Mouse (Mus musculus): ENCODE measurements at regions not wholly inside any gene's neighbourhood (a gene's known extent, or its start where the extent isn't known, plus 50 kb on each side); places are given as distances from the start of the nearest gene placed in this dataset.

DNA sequence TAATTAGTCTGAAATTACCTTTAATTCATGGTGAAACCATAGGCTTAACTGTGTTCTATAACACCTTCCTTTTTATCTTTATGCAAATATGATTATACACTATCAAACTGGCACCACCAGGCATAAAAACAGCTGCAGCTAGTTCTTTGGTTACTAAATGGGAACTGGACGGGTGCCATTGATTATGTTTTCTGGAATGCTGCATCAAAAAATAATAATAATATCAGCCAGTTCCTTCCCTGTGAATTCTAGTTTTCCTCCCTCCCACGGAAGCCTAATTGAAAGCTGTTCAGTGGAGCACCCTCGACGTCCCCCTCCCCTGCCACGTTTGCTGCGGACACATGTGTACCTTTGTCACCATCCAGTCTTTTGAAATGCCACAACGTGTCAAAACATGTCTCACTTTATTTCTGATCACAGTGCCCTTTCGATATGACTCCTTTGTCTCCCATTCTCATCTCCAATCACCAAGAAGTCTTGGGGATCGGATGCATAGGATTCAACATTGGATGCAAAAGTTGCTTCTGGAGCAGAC is 551.5 kb downstream of the Nfib start:
- WGBS: 79% methylated on average over 9 of the region's 9 CpGs

DNA sequence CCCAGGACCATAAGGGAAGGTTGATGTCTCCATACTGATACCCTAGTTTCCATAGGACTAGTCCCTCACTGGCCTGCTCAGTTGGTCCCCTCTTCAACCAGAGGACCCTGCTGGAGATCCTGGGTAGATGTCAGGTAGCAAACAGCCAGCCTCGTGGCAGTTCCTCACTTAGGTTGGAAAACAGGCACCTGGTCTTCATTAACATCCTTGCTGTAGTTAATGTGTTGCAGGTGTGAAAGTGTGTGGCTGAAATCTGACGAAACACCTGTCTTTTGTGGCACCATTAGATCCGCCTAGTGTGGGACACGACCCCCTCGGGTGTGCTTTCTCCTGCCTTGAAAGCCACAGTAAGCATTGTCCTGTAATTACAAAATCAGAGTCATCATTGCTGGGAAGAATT is 551.9 kb downstream of the Nfib start:
- no peaks in the 10 kb centered on the region for H3K27me3 ChIP-seq (replicated peaks; ENCODE audit: insufficient read depth, low read length)
- no peaks in the 10 kb centered on the region for H3K9me3 ChIP-seq (ENCODE audit: low read length)
- H3K36me3 ChIP-seq (ENCODE audit: insufficient read depth, low read length): no peaks in the 10 kb centered on the region
- no peak overlapping the region for H3K9ac ChIP-seq (replicated peaks; ENCODE audit: low read depth)
- TF ChIP-seq CTCF (IDR thresholded peaks at IDR 0.05): no peak
- TF ChIP-seq EP300 (IDR thresholded peaks at IDR 0.05): no peak
- DNase-seq (ENCODE audit: low spot score) (no peak), ATAC-seq (no peak)
- H3K4me2 ChIP-seq (replicated peaks; ENCODE audit: low read depth, low read length): no peak overlapping the region
- H3K27ac ChIP-seq (ENCODE audit: low read length): no peak overlapping the region
- 79% methylated on average over 5 of the region's 5 CpGs for WGBS
- H3K4me1 ChIP-seq (ENCODE audit: insufficient read depth, low read depth, low read length): no peaks in the 10 kb centered on the region
- no peak overlapping the region for H3K4me3 ChIP-seq (ENCODE audit: low read depth, low read length)

More for the DNA sequence above, 551.5 kb downstream of the Nfib start:
- Histone ChIP-seq H3K36me3 (ENCODE audit: insufficient read depth, low read length) (no peaks in the 10 kb centered on the region), H3K4me3 (ENCODE audit: low read depth, low read length) (no peak overlapping the region), H3K9ac (replicated peaks; ENCODE audit: low read depth) (no peak overlapping the region), H3K9me3 (ENCODE audit: low read length) (no peaks in the 10 kb centered on the region), H3K27me3 (replicated peaks; ENCODE audit: insufficient read depth, low read length) (no peaks in the 10 kb centered on the region), H3K27ac (ENCODE audit: low read length) (no peak overlapping the region), H3K4me1 (ENCODE audit: insufficient read depth, low read depth, low read length) (no peaks in the 10 kb centered on the region), H3K4me2 (replicated peaks; ENCODE audit: low read depth, low read length) (no peak overlapping the region)
- no peak for ATAC-seq
- no peak for TF ChIP-seq EP300 (IDR thresholded peaks at IDR 0.05)
- TF ChIP-seq CTCF (IDR thresholded peaks at IDR 0.05): no peak
- DNase-seq (ENCODE audit: low spot score): no peak

DNA sequence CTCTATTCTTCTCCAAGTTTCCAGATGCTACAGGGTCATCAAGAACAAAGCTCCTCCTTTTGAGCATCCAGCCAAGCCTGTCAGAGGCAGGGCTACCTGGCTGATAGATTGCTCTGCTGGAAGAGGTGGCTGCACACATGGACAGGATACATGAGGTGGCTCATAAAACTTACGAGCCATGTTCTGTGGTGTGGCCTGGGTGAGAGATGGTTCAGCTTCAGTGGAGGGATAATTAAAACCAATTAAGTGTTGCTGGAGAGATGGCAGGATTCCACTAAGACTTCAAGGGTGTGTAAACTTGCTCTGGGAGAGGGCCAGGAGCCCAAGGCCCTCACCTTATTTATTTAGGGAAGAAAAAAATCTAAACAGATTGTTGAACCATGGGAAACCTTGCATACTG is 555.6 kb downstream of the Nfib start:
- Histone ChIP-seq H3K4me1 (ENCODE audit: insufficient read depth, low read depth, low read length) (no peaks in the 10 kb centered on the region), H3K4me2 (replicated peaks; ENCODE audit: low read depth, low read length) (no peak overlapping the region), H3K4me3 (ENCODE audit: low read depth, low read length) (no peak overlapping the region), H3K27me3 (replicated peaks; ENCODE audit: insufficient read depth, low read length) (no peaks in the 10 kb centered on the region), H3K27ac (ENCODE audit: low read length) (no peak overlapping the region), H3K9ac (replicated peaks; ENCODE audit: low read depth) (no peak overlapping the region), H3K36me3 (ENCODE audit: insufficient read depth, low read length) (no peaks in the 10 kb centered on the region), H3K9me3 (ENCODE audit: low read length) (no peaks in the 10 kb centered on the region)
- WGBS: 62% methylated on average over 1 of the region's 1 CpGs
- TF ChIP-seq CTCF (IDR thresholded peaks at IDR 0.05) (no peak), EP300 (IDR thresholded peaks at IDR 0.05) (no peak)
- no peak for DNase-seq (ENCODE audit: low spot score)
- ATAC-seq: no peak

DNA sequence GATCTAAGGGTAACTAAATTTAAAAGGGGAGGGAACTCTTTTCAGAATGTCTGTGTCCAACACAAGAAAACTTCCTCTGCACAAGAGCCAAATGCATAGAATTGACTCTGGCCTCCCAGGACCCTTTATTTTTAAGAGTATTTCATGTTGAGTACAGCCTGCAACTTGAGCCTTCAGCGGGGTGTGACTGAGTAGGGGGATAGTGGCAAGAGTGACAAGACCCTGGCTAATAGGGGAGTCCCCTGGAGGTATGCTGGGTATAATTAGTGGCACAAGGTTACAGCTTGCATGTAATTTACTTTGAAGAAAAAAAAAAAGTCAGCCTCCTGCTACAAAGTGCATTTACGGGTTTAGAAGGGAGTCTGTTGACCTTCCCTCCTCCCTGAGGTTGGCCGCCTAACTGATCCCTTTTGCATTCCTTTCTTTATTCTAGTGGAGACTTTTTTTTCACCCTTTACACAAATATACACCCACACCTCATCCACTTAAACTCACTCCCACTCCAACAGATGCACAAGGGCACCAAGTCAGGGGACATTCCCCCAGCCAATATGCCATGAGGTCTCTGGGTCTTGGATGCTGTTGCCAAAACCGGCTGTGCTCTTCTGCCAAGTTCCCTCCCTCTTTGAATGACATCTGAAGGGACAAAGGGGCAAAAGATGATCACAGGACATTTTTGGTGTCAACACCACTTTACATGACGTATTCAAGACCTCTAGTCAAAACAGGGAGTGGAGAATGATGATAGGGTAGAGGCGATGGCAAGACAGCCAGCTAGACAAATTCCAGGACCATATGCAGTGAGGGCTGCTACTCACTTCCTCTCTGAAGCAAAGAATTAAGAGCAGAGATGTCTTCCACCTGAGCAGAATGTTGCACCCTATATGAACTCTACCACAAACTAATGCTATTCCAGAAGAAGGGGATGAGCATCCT is 557.2 kb downstream of the Nfib start:
- H3K4me3 ChIP-seq (ENCODE audit: low read depth, low read length): no peak overlapping the region
- no peak overlapping the region for H3K9ac ChIP-seq (replicated peaks; ENCODE audit: low read depth)
- no peaks in the 10 kb centered on the region for H3K9me3 ChIP-seq (ENCODE audit: low read length)
- no peak for TF ChIP-seq EP300 (IDR thresholded peaks at IDR 0.05)
- no peak for TF ChIP-seq CTCF (IDR thresholded peaks at IDR 0.05)
- DNase-seq (ENCODE audit: low spot score) (peak; percentile 14), ATAC-seq (no peak; the same call in 1 of the 2 replicates)
- H3K36me3 ChIP-seq (ENCODE audit: insufficient read depth, low read length): no peaks in the 10 kb centered on the region
- no peaks in the 10 kb centered on the region for H3K4me1 ChIP-seq (ENCODE audit: insufficient read depth, low read depth, low read length)
- H3K4me2 ChIP-seq (replicated peaks; ENCODE audit: low read depth, low read length): no peak overlapping the region
- no peaks in the 10 kb centered on the region for H3K27me3 ChIP-seq (replicated peaks; ENCODE audit: insufficient read depth, low read length)
- H3K27ac ChIP-seq (ENCODE audit: low read length): no peak overlapping the region
- 52% methylated on average over 6 of the region's 6 CpGs for WGBS

DNA sequence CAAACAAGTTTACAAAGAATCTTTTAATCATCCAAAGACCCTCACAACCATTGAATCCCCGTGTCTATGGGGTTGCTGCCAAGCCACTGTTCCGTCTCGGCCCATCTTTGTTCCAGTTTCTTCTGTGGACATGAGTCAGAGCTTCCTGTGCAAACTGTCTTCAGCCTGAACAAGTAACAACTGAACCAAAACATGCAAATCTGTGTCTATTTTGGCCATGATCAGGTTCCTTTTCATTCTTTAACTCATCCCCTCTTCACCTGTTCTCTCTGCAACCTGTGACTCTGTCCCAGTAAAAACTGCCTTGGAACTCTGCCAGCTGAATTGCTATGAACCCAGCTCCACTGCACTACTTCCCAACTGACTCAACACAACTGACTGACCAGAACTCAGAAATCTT is 563.2 kb downstream of the Nfib start:
- no peaks in the 10 kb centered on the region for H3K9me3 ChIP-seq (ENCODE audit: low read length)
- no peak overlapping the region for H3K27ac ChIP-seq (ENCODE audit: low read length)
- WGBS: 53% methylated on average over 3 of the region's 3 CpGs

DNA sequence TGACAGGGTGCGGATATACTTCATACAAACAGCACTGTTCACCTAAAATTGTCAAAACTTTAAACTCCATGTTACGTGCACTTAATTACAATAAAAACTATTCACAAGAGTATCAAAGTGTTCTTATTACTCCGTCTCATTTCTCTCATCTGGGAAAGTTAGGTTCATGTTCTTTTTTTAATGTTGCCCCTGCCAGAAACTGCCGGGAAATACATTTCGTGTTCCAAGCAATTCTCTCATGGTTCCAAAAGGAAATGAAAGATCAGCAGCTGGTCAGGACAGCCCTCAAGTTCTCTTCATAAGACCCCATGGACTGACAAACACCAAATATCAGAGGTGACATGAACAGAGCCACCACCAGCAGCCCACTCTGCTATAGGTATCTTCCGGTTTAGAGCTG is 565.7 kb downstream of the Nfib start:
- TF ChIP-seq CTCF (IDR thresholded peaks at IDR 0.05) (no peak), EP300 (IDR thresholded peaks at IDR 0.05) (no peak)
- Histone ChIP-seq H3K4me2 (replicated peaks; ENCODE audit: low read depth, low read length) (no peak overlapping the region), H3K9ac (replicated peaks; ENCODE audit: low read depth) (no peak overlapping the region), H3K36me3 (ENCODE audit: insufficient read depth, low read length) (no peaks in the 10 kb centered on the region), H3K4me1 (ENCODE audit: insufficient read depth, low read depth, low read length) (no peaks in the 10 kb centered on the region), H3K27me3 (replicated peaks; ENCODE audit: insufficient read depth, low read length) (no peaks in the 10 kb centered on the region), H3K27ac (ENCODE audit: low read length) (no peak overlapping the region), H3K9me3 (ENCODE audit: low read length) (no peaks in the 10 kb centered on the region), H3K4me3 (ENCODE audit: low read depth, low read length) (no peak overlapping the region)
- DNase-seq (ENCODE audit: low spot score) (peak; percentile 11), ATAC-seq (no peak)
- 76% methylated on average over 6 of the region's 6 CpGs for WGBS

More for the DNA sequence above, 563.2 kb downstream of the Nfib start:
- H3K4me3 ChIP-seq (ENCODE audit: low read depth, low read length): no peak overlapping the region
- H3K4me2 ChIP-seq (replicated peaks; ENCODE audit: low read depth, low read length): no peak overlapping the region
- no peaks in the 10 kb centered on the region for H3K4me1 ChIP-seq (ENCODE audit: insufficient read depth, low read depth, low read length)
- TF ChIP-seq EP300 (IDR thresholded peaks at IDR 0.05) (no peak), CTCF (IDR thresholded peaks at IDR 0.05) (no peak)
- no peak for DNase-seq (ENCODE audit: low spot score)
- H3K27me3 ChIP-seq (replicated peaks; ENCODE audit: insufficient read depth, low read length): no peaks in the 10 kb centered on the region
- no peaks in the 10 kb centered on the region for H3K36me3 ChIP-seq (ENCODE audit: insufficient read depth, low read length)
- ATAC-seq: no peak
- H3K9ac ChIP-seq (replicated peaks; ENCODE audit: low read depth): no peak overlapping the region

All from lung, postnatal 0 days (tissue).